Mouse (Mus musculus) gonadal fat pad, adult 2 months (tissue): ENCODE measurements around the gene Slc5a11. TPM values are rescaled to one million over a fixed set of nuclear protein-coding genes. Genes with fewer than 3 reads are reported as not detected.

Experiments
- DNase-seq: peaks from one replicate; pipeline ENCODE4 v3.0.0-alpha.2; 2012; ENCODE audit warnings: low read depth
- polyA plus RNA-seq: library from polyadenylated mRNA; depleted of rRNA; stranded (reverse); fragments of >200 nt; gene quantifications from 2 replicates; pipeline ENCODE4 v1.2.3, GENCODE M21; 2012; rRNA removed

Slc5a11 gene
- polyA plus RNA-seq, result 0.28 and 8.5 TPM in 2 replicates

DNA sequence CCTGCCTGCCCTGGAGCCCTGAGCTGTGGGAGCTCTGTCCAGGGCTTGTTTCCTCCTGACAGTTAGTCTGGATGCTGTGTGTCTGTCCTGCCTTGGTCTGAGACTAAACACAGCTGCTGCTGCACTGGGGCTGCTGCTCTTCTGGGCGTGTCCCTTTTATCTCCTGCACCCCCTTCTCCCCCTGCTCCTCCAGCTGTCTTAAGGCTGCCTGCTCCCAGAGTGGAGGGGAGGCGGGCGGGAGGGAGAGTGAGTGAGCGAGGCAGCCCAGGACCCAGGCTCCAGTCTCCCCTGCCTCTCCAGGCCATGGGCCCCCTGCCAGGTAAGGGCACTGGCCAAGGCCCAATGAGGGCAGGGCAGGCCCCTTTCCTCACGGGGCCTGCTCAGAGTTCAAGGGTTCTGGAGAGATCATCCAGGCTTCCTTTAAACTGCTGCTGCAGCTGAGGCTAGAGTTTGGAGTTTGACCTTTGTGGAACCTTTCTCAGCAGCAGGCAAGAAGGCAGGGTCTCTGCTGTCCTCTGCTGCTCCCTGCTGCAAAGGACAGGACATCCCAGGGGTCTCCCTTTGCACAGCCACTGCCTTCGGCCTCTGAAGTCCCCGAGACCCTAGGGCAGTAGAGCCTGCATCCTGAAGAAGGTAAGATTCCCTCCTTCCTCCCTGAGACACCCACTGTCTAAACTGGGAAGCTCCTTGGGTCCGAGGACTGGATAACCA, at the start of gene Slc5a11:
TSS of gene Slc5a11 (plus strand) at position 416 of the 711 bp plus-strand sequence.
- DNase-seq, result no peak

DNA sequence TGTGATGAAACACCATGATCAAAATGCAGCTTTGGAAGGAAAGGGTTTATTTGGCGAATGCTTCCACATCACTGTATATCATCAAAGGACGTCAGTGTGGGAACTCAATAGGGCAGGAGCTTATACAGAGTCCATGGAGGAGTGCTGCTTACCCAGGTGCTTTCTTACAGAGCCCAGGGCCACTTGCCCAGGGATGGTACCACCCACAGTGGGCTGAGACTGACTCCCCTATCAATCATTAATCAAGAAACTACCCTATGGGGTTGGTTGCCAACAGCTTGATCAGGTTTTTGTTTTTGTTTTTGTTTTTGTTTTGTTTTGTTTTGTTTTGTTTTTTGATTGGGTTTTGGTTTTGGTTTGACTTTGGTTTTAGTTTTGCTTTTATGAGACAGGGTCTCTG, 47.1 kb upstream of the Slc5a11 start:
- DNase-seq, result no peak

GRCm38 (mm10) chr7:123169618-123170017, 45.0 kb upstream of the Slc5a11 start:
- DNase-seq, result no peak

- DNase-seq, result no peak
These were observed 42.5 kb upstream of the Slc5a11 start for GRCm38 (mm10) chr7:123172101-123172500.

- DNase-seq, result no peak
These were observed 37.4 kb upstream of the Slc5a11 start for GRCm38 (mm10) chr7:123177215-123177614.

- no peak for DNase-seq
These were observed 32.5 kb upstream of the Slc5a11 start for GRCm38 (mm10) chr7:123181787-123182701.

DNA sequence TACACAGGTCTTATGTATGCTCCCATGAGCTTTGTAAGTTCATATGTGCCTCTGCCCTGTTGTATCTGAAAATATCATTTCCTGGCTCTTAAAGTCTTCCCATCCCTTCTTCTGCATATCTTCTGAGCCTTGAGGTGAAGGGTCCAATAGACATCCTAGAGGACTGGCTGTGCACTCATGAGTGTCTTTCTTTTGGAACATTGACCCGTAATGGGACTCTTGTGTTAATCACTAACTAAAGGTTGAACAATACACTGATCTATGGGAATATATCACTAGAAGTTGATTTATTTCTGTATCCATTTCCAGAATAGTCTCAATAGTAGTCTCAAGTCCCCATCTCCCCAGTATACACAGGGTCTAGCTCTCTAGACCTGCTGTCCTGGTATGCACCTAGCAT, 29.7 kb upstream of the Slc5a11 start:
- no peak for DNase-seq

DNA sequence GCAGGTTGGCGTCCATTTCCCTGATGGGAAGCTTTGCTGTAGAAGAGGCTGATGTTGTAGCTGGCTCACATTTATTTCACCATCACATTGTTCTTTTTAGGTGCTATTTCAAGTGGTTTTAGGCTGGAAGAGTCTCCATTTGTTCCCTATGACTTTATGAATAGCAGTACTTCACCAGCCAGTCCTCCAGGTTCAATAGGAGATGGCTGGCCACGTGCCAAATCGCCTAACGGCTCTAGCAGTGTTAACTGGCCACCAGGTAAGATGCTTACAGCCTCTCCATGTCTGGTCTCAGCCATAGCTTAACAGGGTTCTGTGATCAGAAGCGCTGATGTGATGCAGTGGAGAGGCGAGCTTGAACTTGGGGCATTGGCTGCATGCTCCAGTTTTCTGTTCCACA, 28.1 kb upstream of the Slc5a11 start:
- no peak for DNase-seq

- DNase-seq, result no peak
These were observed 27.3 kb upstream of the Slc5a11 start for GRCm38 (mm10) chr7:123187246-123187645.

GRCm38 (mm10) chr7:123188462-123188861, 26.1 kb upstream of the Slc5a11 start:
- DNase-seq, result no peak

DNA sequence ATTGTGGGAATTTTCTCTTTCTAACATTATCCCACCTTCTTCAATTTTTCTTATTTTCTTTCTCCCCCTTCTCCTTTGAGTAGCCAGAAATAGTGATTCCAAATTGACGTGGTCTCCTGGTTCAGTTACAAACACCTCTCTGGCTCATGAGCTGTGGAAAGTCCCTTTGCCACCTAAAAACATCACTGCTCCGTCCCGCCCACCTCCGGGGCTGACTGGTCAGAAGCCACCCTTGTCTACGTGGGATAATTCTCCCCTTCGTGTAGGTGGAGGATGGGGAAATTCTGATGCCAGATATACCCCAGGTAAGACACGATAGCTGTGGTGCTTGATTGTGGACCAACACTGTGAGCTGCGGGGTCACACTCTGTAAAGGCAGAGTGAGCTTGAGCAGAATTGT, 24.8 kb upstream of the Slc5a11 start:
- DNase-seq, result no peak

DNA sequence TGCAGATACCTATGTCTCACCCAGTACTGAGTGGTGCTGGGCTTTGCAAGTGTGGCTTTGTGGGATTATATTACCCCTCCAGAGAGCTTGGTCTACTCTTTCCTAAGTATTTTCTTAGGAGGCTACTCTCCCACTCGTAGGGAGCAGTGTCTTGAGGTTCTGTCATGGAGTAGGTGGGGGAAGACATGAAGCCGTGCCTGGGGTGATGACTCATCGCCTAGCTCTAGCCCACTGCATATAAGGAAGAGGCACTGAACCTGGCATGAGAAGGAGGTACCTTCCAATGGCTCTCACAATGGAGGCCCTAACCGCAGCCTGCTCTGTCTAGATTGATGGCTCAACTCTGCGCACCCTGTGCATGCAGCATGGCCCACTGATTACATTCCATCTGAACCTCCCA, 22.8 kb upstream of the Slc5a11 start:
- no peak for DNase-seq

- DNase-seq, result no peak
These were observed 21.4 kb upstream of the Slc5a11 start for GRCm38 (mm10) chr7:123193201-123193600.

- DNase-seq, result no peak
These were observed 19.9 kb upstream of the Slc5a11 start for GRCm38 (mm10) chr7:123194696-123195095.

- no peak for DNase-seq
These were observed 18.1 kb upstream of the Slc5a11 start for GRCm38 (mm10) chr7:123196432-123196831.

DNA sequence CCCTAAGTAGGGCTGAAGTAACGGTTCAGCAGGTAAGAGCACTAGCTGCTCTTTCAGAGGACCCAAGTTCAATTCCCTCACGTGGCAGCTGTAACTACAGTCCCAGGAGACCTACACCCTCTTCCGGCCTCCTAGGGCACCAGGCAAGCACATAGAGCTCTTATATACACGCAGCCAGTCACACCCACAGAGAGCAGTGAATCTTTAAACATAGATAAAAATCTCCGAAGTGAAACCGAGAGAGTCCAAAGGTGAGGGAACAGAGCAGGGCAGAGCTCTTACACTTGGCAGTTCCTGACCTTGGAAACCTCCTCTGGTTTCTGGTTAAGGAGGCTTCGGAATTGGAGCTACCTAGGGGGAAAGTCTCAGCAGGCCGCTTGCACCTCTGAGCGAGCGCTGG, 15.9 kb upstream of the Slc5a11 start:
- no peak for DNase-seq

DNA sequence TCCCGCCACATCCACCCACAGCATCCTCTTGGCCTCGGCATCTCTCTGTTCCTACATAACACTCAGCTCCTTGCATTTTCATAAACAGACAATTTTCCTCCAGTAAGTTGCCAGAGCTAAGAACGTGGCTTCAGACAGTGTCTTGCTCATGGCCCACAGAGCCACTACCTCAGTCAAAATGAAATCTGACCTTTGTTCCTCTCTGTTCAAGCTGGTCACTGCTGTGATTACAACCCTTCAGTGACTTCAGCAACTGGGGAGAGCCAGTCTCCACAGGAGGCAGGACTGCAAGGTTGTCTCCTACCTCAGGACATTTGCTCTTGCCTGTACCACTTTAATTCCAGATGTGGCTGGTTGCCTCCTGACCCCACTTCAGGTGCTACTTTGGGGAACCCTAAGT, 15.4 kb upstream of the Slc5a11 start:
- no peak for DNase-seq

DNA sequence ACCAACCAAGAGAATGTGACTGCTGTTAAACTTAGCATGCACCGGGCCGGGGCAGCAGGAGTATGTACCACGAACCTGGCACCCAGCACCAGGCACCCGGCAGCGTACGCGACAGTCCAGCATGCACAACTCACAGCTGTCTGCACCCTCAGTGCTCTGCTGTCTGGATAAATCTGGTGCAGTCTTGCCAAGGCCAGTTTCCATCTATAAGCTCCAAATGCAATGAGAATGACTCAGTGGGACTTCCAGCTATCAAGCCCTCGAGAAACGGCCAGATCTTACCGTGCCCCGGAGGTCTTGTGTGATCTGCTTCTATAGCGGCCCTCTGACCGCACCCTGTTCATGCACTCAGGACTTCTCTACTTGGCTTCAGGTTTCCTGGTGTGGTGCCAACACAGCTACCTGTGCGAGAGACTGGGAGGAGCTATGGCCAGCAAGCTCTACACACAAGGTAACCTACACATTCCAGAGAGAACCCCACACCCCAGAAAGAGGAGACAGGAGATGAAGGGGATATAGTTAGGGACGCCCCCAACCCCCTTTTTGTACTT, 14.8 kb upstream of the Slc5a11 start:
- DNase-seq, result no peak

GRCm38 (mm10) chr7:123200722-123201121, 13.9 kb upstream of the Slc5a11 start:
- no peak for DNase-seq

GRCm38 (mm10) chr7:123205261-123205660, 9.3 kb upstream of the Slc5a11 start:
- no peak for DNase-seq

DNA sequence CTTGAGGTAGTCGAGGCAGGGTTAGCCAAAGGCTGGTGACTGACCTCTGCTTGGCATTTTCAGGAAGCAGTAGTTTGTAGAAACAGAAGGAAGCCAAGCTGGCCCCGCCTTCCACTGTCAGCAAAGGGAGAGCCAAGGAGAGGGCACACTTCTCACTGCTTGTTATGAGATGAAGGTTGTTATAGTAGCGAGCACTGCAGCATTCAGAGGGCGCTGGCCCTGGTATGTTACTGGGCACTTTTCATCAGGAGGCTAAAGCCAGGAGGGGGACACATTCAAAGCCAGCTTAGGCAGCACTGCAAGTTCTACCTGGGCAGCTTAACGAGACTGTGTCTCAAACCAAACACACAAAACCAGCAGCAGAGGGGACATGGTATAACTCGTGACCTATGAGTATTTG, 7.0 kb upstream of the Slc5a11 start:
- DNase-seq, result no peak

- DNase-seq, result no peak
These were observed 4.7 kb upstream of the Slc5a11 start for GRCm38 (mm10) chr7:123209864-123210263.

DNA sequence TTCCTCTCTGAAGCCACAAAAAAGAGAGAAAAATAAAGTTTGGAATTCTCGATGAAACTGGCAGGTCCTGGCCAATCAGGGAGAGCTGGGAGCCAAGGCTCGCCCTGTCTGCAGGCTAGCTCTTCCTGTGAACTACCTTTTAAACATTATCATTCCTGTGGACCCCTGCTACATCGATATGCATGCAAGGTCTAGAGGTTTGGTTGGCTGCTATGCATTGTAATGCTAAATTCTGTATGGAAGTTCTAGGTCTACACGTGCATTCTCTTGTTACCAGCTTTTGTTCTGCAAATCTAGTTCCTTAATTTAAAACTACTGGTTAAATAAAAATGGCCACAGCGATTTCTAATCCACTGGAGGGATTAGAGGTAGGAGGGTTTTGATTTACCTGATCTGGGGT, 3.1 kb upstream of the Slc5a11 start:
- DNase-seq, result no peak
